Mouse (Mus musculus): ENCODE results near the gene Abt1.
"Not testable (repeated sequence)": the region's sequence is repeated elsewhere in the genome, so short reads cannot be mapped to it uniquely, and the experiment has no call there.

The Abt1 gene

GRCm38 (mm10) chr13:23412211-23412629 is 11.4 kb downstream of the Abt1 start:
- no peak for DNase-seq

GRCm38 (mm10) chr13:23411311-23412210 is 12.1 kb downstream of the Abt1 start:
- DNase-seq = no peak

- no peak for DNase-seq
These were observed 13.0 kb downstream of the Abt1 start for GRCm38 (mm10) chr13:23410632-23411031.

- no peak for DNase-seq
These were observed 21.0 kb downstream of the Abt1 start for GRCm38 (mm10) chr13:23402626-23403025.

- DNase-seq = peak; percentile 93
These were observed 21.8 kb downstream of the Abt1 start for GRCm38 (mm10) chr13:23401683-23402527.

- DNase-seq = no peak
These were observed 22.6 kb downstream of the Abt1 start for GRCm38 (mm10) chr13:23400771-23401682.

- DNase-seq = not testable (repeated sequence)
These were observed 26.8 kb downstream of the Abt1 start for GRCm38 (mm10) chr13:23396913-23397312.

- peak; percentile 7 for DNase-seq
These were observed 27.4 kb downstream of the Abt1 start for GRCm38 (mm10) chr13:23396246-23396703.

- DNase-seq = no peak
These were observed 28.1 kb downstream of the Abt1 start for GRCm38 (mm10) chr13:23395301-23396245.

GRCm38 (mm10) chr13:23387548-23387947 is 36.1 kb downstream of the Abt1 start:
- DNase-seq = no peak

- no peak for DNase-seq
These were observed 40.5 kb downstream of the Abt1 start for GRCm38 (mm10) chr13:23383127-23383526.

GRCm38 (mm10) chr13:23372433-23372832 is 51.2 kb downstream of the Abt1 start:
- DNase-seq = no peak

- DNase-seq = no peak
These were observed 53.6 kb downstream of the Abt1 start for GRCm38 (mm10) chr13:23370075-23370474.

- no peak for DNase-seq
These were observed 54.3 kb downstream of the Abt1 start for GRCm38 (mm10) chr13:23369421-23369765.

GRCm38 (mm10) chr13:23368583-23369420 is 54.9 kb downstream of the Abt1 start, which contains the start of gene Zfp322a:
Gene Zfp322a (minus strand): TSS chr13:23369208.
- DNase-seq = peak; percentile 95
